Mouse (Mus musculus) liver, postnatal 0 days (tissue): ENCODE results near the gene 3110082J24Rik.

ENCODE experiments used
- CTCF ChIP-seq: sonication (generic); IDR thresholded peaks from 2 replicates; pipeline ENCODE4 v1.5.1; 2016; ENCODE audit warnings: antibody characterized with exemption, low read depth
- EP300 ChIP-seq: IDR thresholded peaks from 2 replicates; pipeline ENCODE4 v1.6.1; 2016; ENCODE audit warnings: antibody characterized with exemption, low read depth, mild to moderate bottlenecking

- no peak for TF ChIP-seq CTCF
- TF ChIP-seq EP300, result no peak
These were observed 48.1 kb upstream of the 3110082J24Rik start for GRCm38 (mm10) chr5:30154013-30154412.
